Mouse (Mus musculus) embryonic facial prominence, embryonic 10.5 days (tissue): ENCODE data around the gene Oprm1. TPM values are rescaled to one million over a fixed set of nuclear protein-coding genes. Genes with fewer than 3 reads are reported as not detected.

Experiments used
- DNase-seq: peaks from one replicate; pipeline ENCODE4 v3.0.0-alpha.2; 2017; ENCODE audit warnings: low spot score
- H3K27ac ChIP-seq: fragments of 300-500 bp; sonication (generic); replicated peaks from 2 replicates; pipeline ENCODE4 v1.5.1; 2016; ENCODE audit warnings: mild to moderate bottlenecking
- H3K27me3 ChIP-seq: fragments of 300-500 bp; sonication (generic); replicated peaks from 2 replicates; pipeline ENCODE4 v1.6.1; 2016; ENCODE audit warnings: low read depth, mild to moderate bottlenecking; ENCODE audit not compliant: poor library complexity, severe bottlenecking
- H3K36me3 ChIP-seq: fragments of 300-500 bp; sonication (generic); replicated peaks from 2 replicates; pipeline ENCODE4 v1.6.1; 2016; ENCODE audit warnings: mild to moderate bottlenecking, moderate library complexity
- H3K4me1 ChIP-seq: fragments of 300-500 bp; sonication (generic); 2 replicates; pipeline ENCODE4 v1.6.1; 2016
- H3K4me3 ChIP-seq: fragments of 300-500 bp; sonication (generic); 2 replicates; pipeline ENCODE4 v1.5.1; 2016; ENCODE audit warnings: mild to moderate bottlenecking, moderate library complexity
- H3K9me3 ChIP-seq: fragments of 300-500 bp; sonication (generic); 2 replicates; pipeline ENCODE4 v1.6.1; 2016; ENCODE audit warnings: mild to moderate bottlenecking
- WGBS: fragments of 180-500 bp; shearing (Covaris S2); methylation state at CpG from one replicate; pipeline ENCODE4 v1.1.7; 2016; 5-methylcytosine and 5-hydroxymethylcytosine counted together
- polyA plus RNA-seq: library from polyadenylated mRNA; unstranded; fragments of >200 nt; fragmentation: Nextera tagmentation; extraction: Ambion mirVana; gene quantifications from 2 replicates; pipeline ENCODE4 v1.2.1, GENCODE M21; 2016

Oprm1 gene
- polyA plus RNA-seq: 0.08 TPM in 1 of 2 replicates, not detected in the other

DNA sequence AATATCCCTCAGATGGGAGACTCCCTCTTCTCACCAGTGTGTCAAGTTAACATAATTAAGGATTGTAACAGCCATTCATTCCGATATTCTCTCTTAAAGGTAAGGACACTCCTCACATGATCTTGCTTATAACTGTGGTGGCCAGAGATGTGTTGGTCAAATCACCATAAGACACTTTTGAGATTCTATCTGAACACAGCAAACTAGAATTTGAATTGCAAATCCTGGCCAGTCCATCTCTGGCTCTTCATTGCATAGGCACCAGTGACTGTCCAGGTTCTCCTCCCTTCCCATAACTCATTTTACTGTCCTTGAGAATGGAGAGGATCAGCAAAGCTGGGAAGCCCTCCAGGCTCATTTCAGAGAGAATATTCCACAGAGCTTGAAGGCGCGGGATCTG, at the start of gene Oprm1:
Oprm1 (plus strand) TSS at position 301 of the 400 bp plus-strand sequence.
- no peak for DNase-seq
- Histone ChIP-seq H3K4me3 (no peak within 1 kb of the TSS), H3K36me3 (no peaks in the 10 kb centered on the region), H3K27me3 (no peaks in the 10 kb centered on the region), H3K27ac (no peak within 1 kb of the TSS), H3K9me3 (no peaks in the 10 kb centered on the region), H3K4me1 (no peaks in the 10 kb centered on the region)
- WGBS: 95% methylated on average over 3 of the region's 3 CpGs

DNA sequence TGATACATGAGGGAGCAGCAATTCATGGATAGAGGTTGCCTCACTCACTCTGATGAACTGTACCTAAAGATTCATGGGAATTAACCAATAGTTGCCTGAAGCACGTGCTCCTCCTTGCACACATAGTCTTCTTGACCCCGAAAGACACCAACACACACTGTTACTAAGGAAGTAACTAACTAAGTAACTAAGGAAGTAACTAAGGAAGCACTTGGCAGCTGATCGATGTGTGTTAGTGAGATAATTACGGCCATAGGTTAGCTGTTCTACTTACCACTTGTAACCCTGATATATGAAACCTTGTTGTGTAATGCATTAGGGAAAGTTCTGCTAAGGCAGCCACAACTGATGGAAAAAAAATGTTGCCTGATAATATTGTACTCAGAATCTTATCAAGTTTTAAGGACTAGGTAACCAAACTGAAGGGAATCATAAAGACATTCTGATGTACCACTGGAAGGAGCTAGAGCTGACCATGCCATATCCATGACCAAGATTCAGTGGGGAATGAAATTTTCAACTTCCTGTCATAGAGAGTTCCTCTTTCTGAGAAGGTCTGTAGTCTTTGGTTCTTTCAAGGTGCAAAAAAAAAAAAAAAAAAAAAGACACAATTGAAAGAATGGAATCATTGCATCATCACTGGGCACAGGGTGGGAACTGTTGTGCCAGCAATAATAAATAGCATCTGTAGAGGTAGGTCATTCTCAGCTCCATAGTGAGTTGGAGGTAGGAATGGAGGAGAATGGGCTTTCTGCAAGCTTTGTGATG, 40.9 kb upstream of the Oprm1 start:
- 77% methylated on average over 4 of the region's 4 CpGs for WGBS
- no peak overlapping the region for H3K4me3 ChIP-seq
- no peaks in the 10 kb centered on the region for H3K9me3 ChIP-seq
- H3K27me3 ChIP-seq: no peaks in the 10 kb centered on the region
- H3K36me3 ChIP-seq: no peaks in the 10 kb centered on the region
- no peaks in the 10 kb centered on the region for H3K4me1 ChIP-seq
- DNase-seq: no peak
- no peak overlapping the region for H3K27ac ChIP-seq

DNA sequence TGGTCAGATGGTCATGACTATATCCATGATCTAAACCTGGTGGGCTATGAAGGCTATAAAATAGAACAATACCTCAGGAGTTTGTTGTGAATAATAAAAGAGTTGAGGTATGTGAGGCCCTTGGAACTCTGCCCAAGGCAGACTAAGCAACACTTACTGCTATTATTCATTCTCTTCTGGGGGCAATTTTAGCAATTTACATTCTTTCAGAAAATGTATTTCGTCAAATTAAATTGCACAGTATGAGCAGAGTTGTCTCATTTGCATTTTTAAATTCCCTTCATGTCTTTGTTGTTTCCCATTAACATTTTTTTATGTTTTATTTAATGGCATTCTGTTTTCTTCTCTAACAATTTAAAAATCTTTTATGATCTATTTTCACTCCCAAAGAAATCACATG, 34.5 kb upstream of the Oprm1 start:
- H3K27me3 ChIP-seq: no peaks in the 10 kb centered on the region
- DNase-seq: no peak
- H3K4me1 ChIP-seq: no peaks in the 10 kb centered on the region
- 79% methylated on average over 1 of the region's 1 CpGs for WGBS
- H3K9me3 ChIP-seq: no peaks in the 10 kb centered on the region
- no peaks in the 10 kb centered on the region for H3K36me3 ChIP-seq
- no peak overlapping the region for H3K27ac ChIP-seq
- no peak overlapping the region for H3K4me3 ChIP-seq

DNA sequence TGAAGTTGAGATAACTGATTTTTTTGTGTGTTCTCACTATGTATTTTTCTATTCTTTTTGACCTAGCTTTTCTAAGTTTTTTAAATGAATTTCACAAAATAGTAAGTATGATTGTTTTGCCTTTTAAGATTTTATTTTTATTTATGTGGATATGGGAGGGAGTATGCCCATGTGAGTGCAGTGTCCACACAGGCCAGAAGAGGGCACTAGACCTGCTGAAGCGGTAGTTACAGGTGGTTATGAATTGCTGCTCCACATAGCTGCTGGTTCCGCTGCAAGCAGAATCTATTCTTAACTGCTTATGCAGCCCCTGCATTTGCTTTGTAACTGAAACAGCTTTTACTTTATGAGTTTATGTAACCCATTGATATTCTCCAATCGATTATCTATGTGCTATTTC, 29.8 kb upstream of the Oprm1 start:
- Histone ChIP-seq H3K27ac (no peak overlapping the region), H3K27me3 (no peaks in the 10 kb centered on the region), H3K36me3 (no peaks in the 10 kb centered on the region), H3K4me3 (no peak overlapping the region), H3K9me3 (no peaks in the 10 kb centered on the region), H3K4me1 (no peaks in the 10 kb centered on the region)
- 92% methylated on average over 3 of the region's 3 CpGs for WGBS
- DNase-seq: no peak

DNA sequence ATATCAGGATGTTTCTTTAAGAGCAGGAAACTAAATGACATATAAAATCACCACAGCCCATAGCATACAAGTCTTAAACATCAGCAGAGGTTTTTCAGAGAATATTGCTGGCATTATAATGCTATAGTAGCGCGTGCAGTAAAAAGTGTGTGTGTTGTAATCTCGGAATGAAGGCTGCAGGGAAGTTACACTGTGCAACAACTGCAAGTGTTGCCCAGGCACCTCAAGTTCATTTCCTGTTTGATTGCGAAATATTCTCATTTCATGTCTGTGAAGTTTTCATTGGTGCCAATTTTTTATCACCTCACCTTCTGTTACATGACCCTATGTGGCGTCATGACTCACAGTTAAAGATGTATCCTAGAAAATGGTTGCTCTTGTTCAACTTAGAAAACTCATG, 4.9 kb upstream of the Oprm1 start:
- 90% methylated on average over 5 of the region's 5 CpGs for WGBS

DNA sequence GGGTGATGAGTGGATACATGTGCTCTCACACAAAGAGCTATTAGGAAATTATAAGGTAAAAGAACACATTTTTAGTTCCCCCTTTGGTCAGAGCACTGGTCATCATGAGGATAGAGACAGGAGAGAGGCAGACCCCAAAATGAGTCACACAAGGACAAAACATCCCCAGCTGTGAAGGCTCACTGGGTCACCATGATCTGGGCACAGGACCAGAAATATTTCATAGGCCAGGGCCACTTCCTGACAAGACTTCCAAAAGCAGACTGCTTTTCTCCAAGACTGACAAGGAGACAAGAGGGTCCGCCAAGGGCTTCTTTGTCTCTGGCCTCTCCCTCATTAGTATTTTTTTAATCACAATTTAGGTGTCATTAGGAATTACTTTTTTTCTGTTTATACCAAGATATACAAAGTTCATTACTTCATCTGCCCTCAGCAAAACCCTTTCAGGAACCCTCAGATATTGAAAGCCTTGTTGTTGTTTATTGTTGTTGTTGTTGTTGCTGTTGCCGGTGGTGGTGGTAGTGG, 3.0 kb downstream of the Oprm1 start, which contains the start of gene Gm10945:
Gm10945 (minus strand) TSS at position 475 of the 525 bp plus-strand sequence.
- Histone ChIP-seq H3K27ac (no peak within 1 kb of the TSS), H3K27me3 (no peaks in the 10 kb centered on the region), H3K36me3 (no peaks in the 10 kb centered on the region), H3K4me1 (no peaks in the 10 kb centered on the region), H3K9me3 (no peaks in the 10 kb centered on the region), H3K4me3 (no peak within 1 kb of the TSS)
- no peak for DNase-seq
- 93% methylated on average over 2 of the region's 2 CpGs for WGBS

More for the DNA sequence above, 4.9 kb upstream of the Oprm1 start:
- no peak for DNase-seq
- Histone ChIP-seq H3K4me1 (no peaks in the 10 kb centered on the region), H3K27me3 (no peaks in the 10 kb centered on the region), H3K4me3 (no peak overlapping the region), H3K36me3 (no peaks in the 10 kb centered on the region), H3K9me3 (no peaks in the 10 kb centered on the region), H3K27ac (no peak overlapping the region)

DNA sequence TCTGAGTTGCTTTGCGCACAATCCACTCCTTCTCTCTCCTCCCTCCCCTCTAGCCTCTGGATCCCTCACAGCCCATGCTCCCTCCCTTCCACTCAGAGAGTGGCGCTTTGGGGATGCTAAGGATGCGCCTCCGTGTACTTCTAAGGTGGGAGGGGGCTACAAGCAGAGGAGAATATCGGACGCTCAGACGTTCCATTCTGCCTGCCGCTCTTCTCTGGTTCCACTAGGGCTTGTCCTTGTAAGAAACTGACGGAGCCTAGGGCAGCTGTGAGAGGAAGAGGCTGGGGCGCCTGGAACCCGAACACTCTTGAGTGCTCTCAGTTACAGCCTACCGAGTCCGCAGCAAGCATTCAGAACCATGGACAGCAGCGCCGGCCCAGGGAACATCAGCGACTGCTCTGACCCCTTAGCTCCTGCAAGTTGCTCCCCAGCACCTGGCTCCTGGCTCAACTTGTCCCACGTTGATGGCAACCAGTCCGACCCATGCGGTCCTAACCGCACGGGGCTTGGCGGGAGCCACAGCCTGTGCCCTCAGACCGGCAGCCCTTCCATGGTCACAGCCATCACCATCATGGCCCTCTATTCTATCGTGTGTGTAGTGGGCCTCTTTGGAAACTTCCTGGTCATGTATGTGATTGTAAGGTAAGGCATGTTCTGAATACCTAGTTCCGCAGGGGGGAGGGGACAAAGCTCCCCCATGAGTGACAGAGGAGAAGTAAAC, 30.4 kb downstream of the Oprm1 start:
- H3K4me1 ChIP-seq: 0 out of 2 replicates have a peak, but pooled peaks cover 6% of the 10 kb centered on the region
- H3K36me3 ChIP-seq: no peaks in the 10 kb centered on the region
- DNase-seq: peak; percentile 86
- peaks cover 4% of the 10 kb centered on the region; the same call in 1 of the 2 replicates for H3K27me3 ChIP-seq
- no peaks in the 10 kb centered on the region for H3K9me3 ChIP-seq
- H3K4me3 ChIP-seq: peak overlapping the region; percentile 28; the same call in 1 of the 2 replicates
- 3% methylated on average over 25 of the region's 25 CpGs for WGBS
- H3K27ac ChIP-seq: no peak overlapping the region

DNA sequence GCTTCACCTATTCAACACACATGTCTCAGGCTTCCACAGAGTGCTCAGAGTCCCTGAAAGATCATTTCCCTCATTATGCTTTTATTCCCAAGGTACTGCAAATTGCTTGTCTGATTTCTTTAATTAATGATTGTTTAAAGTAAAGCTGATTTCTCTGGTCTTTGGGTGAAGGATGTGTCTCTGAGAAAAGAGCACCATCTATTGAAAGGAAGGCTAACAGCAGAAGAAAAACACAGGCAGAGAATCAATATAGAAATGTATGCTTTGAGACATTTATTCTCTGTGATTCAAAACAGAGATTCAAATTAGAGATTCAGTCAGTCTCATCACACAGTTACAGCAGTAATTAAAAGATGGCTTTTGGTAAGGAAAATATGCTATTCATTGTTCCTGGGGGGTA, 31.9 kb downstream of the Oprm1 start:
- Histone ChIP-seq H3K36me3 (no peaks in the 10 kb centered on the region), H3K27me3 (peaks cover 4% of the 10 kb centered on the region; the same call in 1 of the 2 replicates), H3K27ac (no peak overlapping the region), H3K9me3 (no peaks in the 10 kb centered on the region), H3K4me3 (no peak overlapping the region), H3K4me1 (0 out of 2 replicates have a peak, but pooled peaks cover 6% of the 10 kb centered on the region)
- DNase-seq: no peak

DNA sequence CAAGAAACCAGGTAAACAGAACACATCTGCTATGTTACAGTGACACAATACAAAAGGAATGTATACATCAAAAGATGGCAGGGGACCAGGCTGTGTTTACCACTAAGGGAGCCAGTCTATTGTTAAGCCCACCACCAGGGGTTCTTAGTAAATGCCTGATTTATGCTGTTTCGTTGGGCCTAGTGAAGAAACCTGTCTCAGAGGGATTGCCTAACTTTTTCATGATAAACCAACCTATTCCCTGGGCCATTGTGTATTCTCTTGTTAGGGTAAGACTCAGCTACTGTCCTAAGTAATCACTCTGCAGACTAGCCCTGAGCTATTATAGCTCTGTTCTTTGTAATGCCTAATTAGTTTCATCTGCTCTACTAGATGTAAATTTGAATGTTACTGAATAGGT, 62.3 kb downstream of the Oprm1 start:
- Histone ChIP-seq H3K27me3 (no peaks in the 10 kb centered on the region), H3K4me1 (no peaks in the 10 kb centered on the region), H3K9me3 (no peaks in the 10 kb centered on the region), H3K36me3 (no peaks in the 10 kb centered on the region), H3K27ac (no peak overlapping the region), H3K4me3 (no peak overlapping the region)
- no peak for DNase-seq
- 14% methylated on average over 1 of the region's 1 CpGs for WGBS

DNA sequence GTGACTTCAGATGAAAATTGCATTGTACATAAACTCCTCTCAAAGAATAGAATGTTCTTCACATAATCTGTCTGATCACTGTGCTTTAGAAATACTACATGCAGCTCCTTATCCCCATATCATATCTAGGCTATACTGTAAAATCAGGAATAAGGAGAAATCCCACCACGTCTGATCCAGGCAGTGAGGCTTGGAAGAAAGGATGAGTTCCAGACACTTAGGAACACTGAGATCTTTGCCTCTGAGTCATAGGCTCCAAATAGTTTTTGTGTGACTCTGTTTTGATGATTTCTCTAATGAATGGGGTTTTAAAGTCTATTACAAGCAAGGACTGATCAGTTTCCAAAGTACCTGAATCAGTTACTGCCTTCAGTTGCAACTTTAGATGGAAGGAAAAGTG, 83.9 kb downstream of the Oprm1 start:
- H3K4me1 ChIP-seq: no peaks in the 10 kb centered on the region
- no peaks in the 10 kb centered on the region for H3K9me3 ChIP-seq
- no peaks in the 10 kb centered on the region for H3K36me3 ChIP-seq
- no peak overlapping the region for H3K27ac ChIP-seq
- WGBS: 76% methylated on average over 1 of the region's 1 CpGs
- DNase-seq: no peak
- H3K27me3 ChIP-seq: no peaks in the 10 kb centered on the region
- H3K4me3 ChIP-seq: no peak overlapping the region

DNA sequence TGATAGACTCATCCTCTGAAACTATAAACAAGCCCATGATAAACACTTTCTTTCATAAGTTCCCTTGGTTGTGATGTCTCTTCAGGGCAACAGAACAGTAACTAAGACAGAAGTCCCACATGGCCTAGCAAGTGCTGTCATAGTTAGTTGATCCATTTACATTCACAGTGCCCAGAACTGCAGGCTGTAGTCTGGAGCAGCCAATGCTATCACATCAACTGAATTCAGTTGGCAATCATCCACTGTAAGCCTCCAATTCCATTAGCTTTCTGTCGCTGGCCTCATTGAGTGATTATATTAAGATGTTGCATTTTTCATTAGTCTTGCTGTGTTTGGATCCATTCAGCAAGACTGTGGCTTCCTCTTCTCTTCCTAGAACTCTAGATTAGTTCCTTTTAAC, 88.0 kb downstream of the Oprm1 start:
- Histone ChIP-seq H3K36me3 (no peaks in the 10 kb centered on the region), H3K4me1 (no peaks in the 10 kb centered on the region), H3K27ac (no peak overlapping the region), H3K27me3 (no peaks in the 10 kb centered on the region), H3K4me3 (no peak overlapping the region), H3K9me3 (no peaks in the 10 kb centered on the region)
- 84% methylated on average over 1 of the region's 1 CpGs for WGBS
- no peak for DNase-seq

DNA sequence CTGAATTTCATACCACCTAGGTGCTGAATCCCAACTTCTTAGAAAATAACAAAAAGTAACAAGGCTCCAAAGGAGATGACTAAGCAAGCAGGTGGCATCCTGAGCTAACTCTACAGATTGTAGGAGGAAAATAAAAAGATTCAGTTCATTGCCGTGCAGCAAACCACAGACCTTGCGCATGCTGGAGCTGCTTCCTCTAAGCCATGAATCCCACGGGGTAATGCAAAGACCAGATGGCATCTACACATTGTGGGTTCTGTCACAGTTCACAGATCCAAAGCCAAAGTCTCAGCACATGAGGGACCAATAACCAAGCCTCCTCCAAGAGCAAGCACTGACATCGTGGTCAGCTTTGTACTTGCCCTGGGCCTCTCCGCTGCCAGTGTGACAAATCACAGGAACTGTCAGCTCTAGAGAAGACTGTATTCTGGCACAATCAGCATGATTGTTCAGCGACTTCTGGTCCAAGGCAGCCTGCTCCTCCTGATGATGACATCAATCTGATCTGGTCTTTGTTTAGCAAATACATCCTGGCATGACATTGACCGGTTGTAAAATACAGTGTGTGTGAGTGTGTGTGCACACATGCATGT, 90.0 kb downstream of the Oprm1 start:
- H3K27ac ChIP-seq: no peak overlapping the region
- H3K9me3 ChIP-seq: no peaks in the 10 kb centered on the region
- 66% methylated on average over 7 of the region's 7 CpGs for WGBS
- no peaks in the 10 kb centered on the region for H3K36me3 ChIP-seq
- no peak overlapping the region for H3K4me3 ChIP-seq
- H3K4me1 ChIP-seq: no peaks in the 10 kb centered on the region
- H3K27me3 ChIP-seq: no peaks in the 10 kb centered on the region
- peak; percentile 27 for DNase-seq
